ENCODE assay signal across 10 mouse cellular contexts in genomic region chr5:139798168-139798900, GRCm38 (mm10). TPM values are rescaled to one million over a fixed set of nuclear protein-coding genes. Genes with fewer than 3 reads are reported as not detected.
DNase-seq lines count a peak whose midpoint lies in the region; ATAC-seq and TF ChIP-seq lines count a peak whose summit lies in the region.
"Had no signal": no experiment of that assay in that cellular context is flagged by ENCODE, and none has a peak within 500 bp of the region (broad histone marks: within the 10 kb centered on the region; RNA-seq: fewer than 3 reads in every experiment).

No protein-coding gene starts in this region.

- peak overlapping the region; percentile 29 for H3K4me2 ChIP-seq in embryonic facial prominence, embryonic 14.5 days (ENCODE audit: low read depth, low read length)
- peak overlapping the region; percentile 58 for H3K4me2 ChIP-seq in hindbrain, postnatal 0 days (ENCODE audit: low read depth, low read length)
- H3K4me2 ChIP-seq in myocyte (ENCODE audit: low read depth) = peak overlapping the region; percentile 92

- no peak for DNase-seq in heart, adult 2 months
- DNase-seq in heart, adult 8-10 months (ENCODE audit: low spot score) = no peak
- DNase-seq in embryonic facial prominence, embryonic 14.5 days (ENCODE audit: low spot score) = no peak
- DNase-seq in hindbrain, postnatal 0 days (ENCODE audit: low spot score) = peak; percentile 28
- no peak for DNase-seq in right cerebral cortex, adult 2 months (ENCODE audit: low spot score in 2 of 2)
- DNase-seq in c-Kit-positive CD71-positive TER-119-positive erythroid progenitor cells, embryonic 14.5 days (ENCODE audit: low spot score) = no peak
- DNase-seq in left cerebral cortex, adult 8-10 months (ENCODE audit: low spot score in 2 of 2) = no peak

- no peaks in the 10 kb centered on the region for H3K9me3 ChIP-seq in embryonic facial prominence, embryonic 14.5 days (ENCODE audit: control insufficient read depth, low read length)
- H3K9me3 ChIP-seq in hindbrain, postnatal 0 days (ENCODE audit: low read length) = no peaks in the 10 kb centered on the region

- peak overlapping the region; percentile 15 for H3K9ac ChIP-seq in heart, adult 2 months (ENCODE audit: low read depth, low read length)
- H3K9ac ChIP-seq in embryonic facial prominence, embryonic 14.5 days (ENCODE audit: low read depth, low read length) = no peak overlapping the region
- peak overlapping the region; percentile 50 for H3K9ac ChIP-seq in hindbrain, postnatal 0 days (replicated peaks; ENCODE audit: low read length)

- H3K4me1 ChIP-seq in heart, adult 2 months (ENCODE audit: control insufficient read depth, insufficient read depth, low read length) = peaks cover 40% of the 10 kb centered on the region
- H3K4me1 ChIP-seq in embryonic facial prominence, embryonic 14.5 days (ENCODE audit: control insufficient read depth, insufficient read depth, low read length) = peaks cover 25% of the 10 kb centered on the region
- peaks cover 28% of the 10 kb centered on the region for H3K4me1 ChIP-seq in hindbrain, postnatal 0 days (ENCODE audit: insufficient read depth, low read length)

- no peak for TF ChIP-seq CTCF in heart, adult 2 months (IDR thresholded peaks at IDR 0.05)
- TF ChIP-seq CTCF in hindbrain, postnatal 0 days (IDR thresholded peaks at IDR 0.05; ENCODE audit: low read depth) = no peak

- no peak overlapping the region for H3ac ChIP-seq in myocyte (ENCODE audit: control insufficient read depth, insufficient read length)

- H3K36me3 ChIP-seq in heart, adult 2 months (ENCODE audit: control insufficient read depth, insufficient read depth, low read length) = no peaks in the 10 kb centered on the region; the same call in 1 of the 2 replicates
- H3K36me3 ChIP-seq in embryonic facial prominence, embryonic 14.5 days (ENCODE audit: control insufficient read depth, insufficient read depth, low read length) = peaks cover 17% of the 10 kb centered on the region
- peaks cover 16% of the 10 kb centered on the region; the same call in 1 of the 2 replicates for H3K36me3 ChIP-seq in hindbrain, postnatal 0 days (ENCODE audit: insufficient read depth, low read length)
- peaks cover 5% of the 10 kb centered on the region for H3K36me3 ChIP-seq in myocyte (ENCODE audit: control insufficient read depth, insufficient read depth)

- H3K27me3 ChIP-seq in heart, adult 2 months (ENCODE audit: control insufficient read depth, insufficient read depth, low read length) = no peaks in the 10 kb centered on the region
- H3K27me3 ChIP-seq in embryonic facial prominence, embryonic 14.5 days (replicated peaks; ENCODE audit: control insufficient read depth, insufficient read depth, low read length) = no peaks in the 10 kb centered on the region
- H3K27me3 ChIP-seq in hindbrain, postnatal 0 days (ENCODE audit: insufficient read depth, low read length) = no peaks in the 10 kb centered on the region
- no peaks in the 10 kb centered on the region for H3K27me3 ChIP-seq in myocyte (ENCODE audit: control insufficient read depth, insufficient read depth, insufficient read length)

- peak overlapping the region; percentile 99 for H3K27ac ChIP-seq in heart, adult 2 months
- no peak overlapping the region; the same call in 1 of the 2 replicates for H3K27ac ChIP-seq in embryonic facial prominence, embryonic 14.5 days (replicated peaks; ENCODE audit: low read depth, low read length)
- H3K27ac ChIP-seq in hindbrain, postnatal 0 days = peak overlapping the region; percentile 84

- TF ChIP-seq EP300 in heart, adult 2 months (IDR thresholded peaks at IDR 0.05; ENCODE audit: insufficient read depth, low read depth, low read length) = no peak

- ATAC-seq in embryonic facial prominence, embryonic 14.5 days (ENCODE audit: low read depth) = no peak
- ATAC-seq in hindbrain, postnatal 0 days = peak; percentile 52; the same call in 1 of the 2 replicates

- TF ChIP-seq POLR2A in heart, adult 2 months (IDR thresholded peaks at IDR 0.05; ENCODE audit: insufficient read depth, low read depth, low read length) = no peak
- no peak for TF ChIP-seq POLR2A in myocyte (IDR thresholded peaks at IDR 0.05; ENCODE audit: insufficient read length, low read depth)

- intact Hi-C loops in heart, adult 2 months (cut with DNase I) = loop anchor here (10.0 kb wide), 1 partner anchor 414 kb away; no protein-coding TSS in a partner anchor

- H3K79me2 ChIP-seq in heart, adult 2 months (replicated peaks; ENCODE audit: control insufficient read depth, insufficient read depth, low read length) = peaks cover 5% of the 10 kb centered on the region; the same call in 1 of the 2 replicates
- H3K79me2 ChIP-seq in myocyte (ENCODE audit: control insufficient read depth, insufficient read depth) = peaks cover 30% of the 10 kb centered on the region

- 42% methylated on average over 12 of the region's 12 CpGs for WGBS in heart, adult 2 months
- WGBS in embryonic facial prominence, embryonic 14.5 days = 50% methylated on average over 11 of the region's 12 CpGs
- 21% methylated on average over 11 of the region's 12 CpGs for WGBS in hindbrain, postnatal 0 days

- H3K4me3 ChIP-seq in heart, adult 2 months = peak overlapping the region; percentile 7; the same call in 1 of the 2 replicates
- no peak overlapping the region for H3K4me3 ChIP-seq in embryonic facial prominence, embryonic 14.5 days (ENCODE audit: low read depth, low read length)
- peak overlapping the region; percentile 30 for H3K4me3 ChIP-seq in hindbrain, postnatal 0 days (ENCODE audit: low read length)
- no peak overlapping the region for H3K4me3 ChIP-seq in myocyte

TF ChIP-seq in myocyte, 11 proteins besides CTCF, POLR2A, EP300 and RAD21:
- TF ChIP-seq MAX (IDR thresholded peaks at IDR 0.05; ENCODE audit: low read depth) (no peak), MYOD1 (IDR thresholded peaks at IDR 0.05; ENCODE audit: control insufficient read depth in 1 of 3, insufficient read length in 2 of 3, low read depth in 2 of 3) (no peak)

RNA-seq across cellular contexts. Expression of gene Mafk, which starts 7.0 kb away (rescaled TPM):
- total RNA-seq in heart, adult 2 months (2021) = 10 to 100 TPM; 33.2 to 34.1 TPM
- polyA plus RNA-seq in heart, adult 2 months (2012; rRNA removed) = 22.8 and 23.6 TPM in 2 replicates
- 10 to 100 TPM; 27.3 to 35.9 (median 33.9) TPM for total RNA-seq in heart, adult 8-10 months (2022)
- 7.1 and 8.1 TPM in 2 replicates for polyA plus RNA-seq in embryonic facial prominence, embryonic 14.5 days (2014; fragmentation: Nextera tagmentation; extraction: Ambion mirVana)
- total RNA-seq in hindbrain, postnatal 0 days (2014; rRNA removed) = 12.9 and 13.1 TPM in 2 replicates
- 6.5 and 7.0 TPM in 2 replicates for polyA plus RNA-seq in hindbrain, postnatal 0 days (2015; fragmentation: Nextera tagmentation; extraction: Ambion mirVana)
- 19.8 TPM for polyA plus RNA-seq in myocyte (2012; fragmentation: generic; extraction: Trizol)
- 10 to 100 TPM in 2 of 4 experiments, 1 to 10 TPM in 2; 8.6 to 13.0 (median 10.0) TPM for total RNA-seq in left cerebral cortex, adult 8-10 months (2022)

RNA-seq across cellular contexts. Expression of gene Tmem184a, which starts 21.4 kb away (rescaled TPM):
- under 1 TPM in 1 of 2 experiments, not detected in 1; 0.05 TPM for total RNA-seq in heart, adult 2 months (2021)
- polyA plus RNA-seq in heart, adult 2 months (2012; rRNA removed) = 0.29 and 1.5 TPM in 2 replicates
- under 1 TPM in 3 of 4 experiments, not detected in 1; 0.22 to 0.87 (median 0.47) TPM for total RNA-seq in heart, adult 8-10 months (2022)
- polyA plus RNA-seq in embryonic facial prominence, embryonic 14.5 days (2014; fragmentation: Nextera tagmentation; extraction: Ambion mirVana) = 4.3 and 5.5 TPM in 2 replicates
- total RNA-seq in hindbrain, postnatal 0 days (2014; rRNA removed) = 0.04 and 0.31 TPM in 2 replicates
- polyA plus RNA-seq in hindbrain, postnatal 0 days (2015; fragmentation: Nextera tagmentation; extraction: Ambion mirVana) = 0.06 and 0.08 TPM in 2 replicates
- 7.2 TPM for polyA plus RNA-seq in myocyte (2012; fragmentation: generic; extraction: Trizol)
- under 1 TPM in 3 of 4 experiments, not detected in 1; 0.27 to 0.50 (median 0.39) TPM for total RNA-seq in left cerebral cortex, adult 8-10 months (2022)

RNA-seq across cellular contexts. Expression of gene Ints1, which starts 22.9 kb away (rescaled TPM):
- total RNA-seq in heart, adult 2 months (2021) = 10 to 100 TPM; 40.2 to 40.9 TPM
- 35.1 and 40.3 TPM in 2 replicates for polyA plus RNA-seq in heart, adult 2 months (2012; rRNA removed)
- total RNA-seq in heart, adult 8-10 months (2022) = 10 to 100 TPM; 39.2 to 43.9 (median 40.1) TPM
- polyA plus RNA-seq in embryonic facial prominence, embryonic 14.5 days (2014; fragmentation: Nextera tagmentation; extraction: Ambion mirVana) = 28.0 and 31.9 TPM in 2 replicates
- total RNA-seq in hindbrain, postnatal 0 days (2014; rRNA removed) = 126 and 158 TPM in 2 replicates
- polyA plus RNA-seq in hindbrain, postnatal 0 days (2015; fragmentation: Nextera tagmentation; extraction: Ambion mirVana) = 23.2 and 24.3 TPM in 2 replicates
- polyA plus RNA-seq in myocyte (2012; fragmentation: generic; extraction: Trizol) = 46.4 TPM
- total RNA-seq in left cerebral cortex, adult 8-10 months (2022) = 100 to 1,000 TPM in 2 of 4 experiments, 10 to 100 TPM in 2; 97.1 to 104 (median 99.7) TPM

RNA-seq across cellular contexts. Expression of gene Gm26938, which starts 27.9 kb away (rescaled TPM):
- total RNA-seq in heart, adult 2 months (2021) = not detected
- polyA plus RNA-seq in heart, adult 2 months (2012; rRNA removed) = not detected in 2 replicates
- total RNA-seq in heart, adult 8-10 months (2022) = not detected
- polyA plus RNA-seq in embryonic facial prominence, embryonic 14.5 days (2014; fragmentation: Nextera tagmentation; extraction: Ambion mirVana) = not detected in 2 replicates
- total RNA-seq in hindbrain, postnatal 0 days (2014; rRNA removed) = not detected in 2 replicates
- not detected in 2 replicates for polyA plus RNA-seq in hindbrain, postnatal 0 days (2015; fragmentation: Nextera tagmentation; extraction: Ambion mirVana)
- polyA plus RNA-seq in myocyte (2012; fragmentation: generic; extraction: Trizol) = not detected
- total RNA-seq in left cerebral cortex, adult 8-10 months (2022) = not detected
- total RNA-seq: adrenal gland, postnatal 14 days had no signal
- polyA plus RNA-seq: gonadal fat pad, adult 2 months had no signal

RNA-seq across cellular contexts. Expression of gene Psmg3, which starts 28.4 kb away (rescaled TPM):
- total RNA-seq in heart, adult 2 months (2021) = 10 to 100 TPM in 1 of 2 experiments, 1 to 10 TPM in 1; 9.9 to 11.3 TPM
- polyA plus RNA-seq in heart, adult 2 months (2012; rRNA removed) = 14.2 and 15.7 TPM in 2 replicates
- 10 to 100 TPM in 1 of 4 experiments, 1 to 10 TPM in 3; 7.0 to 10.6 (median 9.1) TPM for total RNA-seq in heart, adult 8-10 months (2022)
- 61.2 and 61.8 TPM in 2 replicates for polyA plus RNA-seq in embryonic facial prominence, embryonic 14.5 days (2014; fragmentation: Nextera tagmentation; extraction: Ambion mirVana)
- total RNA-seq in hindbrain, postnatal 0 days (2014; rRNA removed) = 23.6 and 26.1 TPM in 2 replicates
- polyA plus RNA-seq in hindbrain, postnatal 0 days (2015; fragmentation: Nextera tagmentation; extraction: Ambion mirVana) = 59.0 and 60.6 TPM in 2 replicates
- 57.7 TPM for polyA plus RNA-seq in myocyte (2012; fragmentation: generic; extraction: Trizol)
- total RNA-seq in left cerebral cortex, adult 8-10 months (2022) = 10 to 100 TPM; 16.7 to 20.2 (median 19.1) TPM

Comparison
In these comparisons a context has a peak if more than half of its experiments do, and no peak if none do; other contexts are left out.
1. H3K4me3 ChIP-seq: peak in heart, adult 2 months (single experiment) and hindbrain, postnatal 0 days (single experiment); none in embryonic facial prominence, embryonic 14.5 days (single experiment) and myocyte (single experiment).
2. H3K4me2 ChIP-seq: peak in every context shown above with its lines; median percentile 92 in myocyte; 58 in hindbrain, postnatal 0 days; 29 in embryonic facial prominence, embryonic 14.5 days.